Mouse (Mus musculus): Measurements from ENCODE around the gene Tbck.

- TF ChIP-seq CTCF (IDR thresholded peaks at IDR 0.05; ENCODE audit: borderline replicate concordance, control insufficient read depth, extremely low read depth, insufficient read depth, low read length, poor library complexity), result no peak
- TF ChIP-seq POLR2A (IDR thresholded peaks at IDR 0.05; ENCODE audit: control insufficient read depth, extremely low read depth, insufficient read depth, low read length, poor library complexity), result no peak
Observed at GRCm38 (mm10) chr3:132646814-132647213, 37.1 kb upstream of the Tbck start.

Data from thymus, adult 2 months (tissue).